Mouse (Mus musculus) bone marrow macrophage, adult 2 months (primary cell): ENCODE measurements around the gene Svopl.

Experiments
- CTCF ChIP-seq: IDR thresholded peaks from 2 replicates; pipeline ENCODE4 v1.5.1; 2012; ENCODE audit warnings: low read depth, mild to moderate bottlenecking, low read length, moderate library complexity
- POLR2A ChIP-seq: IDR thresholded peaks from 2 replicates; pipeline ENCODE4 v1.6.1; 2012; ENCODE audit warnings: mild to moderate bottlenecking, low read depth, low read length, borderline replicate concordance

- TF ChIP-seq POLR2A (no peak), CTCF (no peak)
These were observed 45.7 kb upstream of the Svopl start for GRCm38 (mm10) chr6:38092539-38092938.
